Comparison of ENCODE assay signal across 10 mouse cellular contexts in genomic region chr3:146769569-146769939, GRCm38 (mm10). TPM values are rescaled to one million over a fixed set of nuclear protein-coding genes. Genes with fewer than 3 reads are reported as not detected.
DNase-seq lines count a peak whose midpoint lies in the region; ATAC-seq lines count a peak whose summit lies in the region.
"Had no signal": no experiment of that assay in that cellular context is flagged by ENCODE, and none has a peak within 500 bp of the region (broad histone marks: within the 10 kb centered on the region; RNA-seq: fewer than 3 reads in every experiment).

No protein-coding gene starts in this region.

- H3K4me1 ChIP-seq in heart, embryonic 10.5 days, result peaks cover 42% of the 10 kb centered on the region
- H3K4me1 ChIP-seq in embryonic facial prominence, embryonic 10.5 days, result peaks cover 35% of the 10 kb centered on the region
- peaks cover 39% of the 10 kb centered on the region for H3K4me1 ChIP-seq in hindbrain, embryonic 13.5 days (replicated peaks)
- H3K4me1 ChIP-seq in midbrain, embryonic 14.5 days (ENCODE audit: control insufficient read depth, insufficient read depth, low read length), result peaks cover 23% of the 10 kb centered on the region

- no peaks in the 10 kb centered on the region for H3K27me3 ChIP-seq in heart, embryonic 10.5 days (ENCODE audit: insufficient read depth, poor library complexity, severe bottlenecking)
- H3K27me3 ChIP-seq in embryonic facial prominence, embryonic 10.5 days (replicated peaks; ENCODE audit: low read depth, poor library complexity, severe bottlenecking), result no peaks in the 10 kb centered on the region
- no peaks in the 10 kb centered on the region for H3K27me3 ChIP-seq in hindbrain, embryonic 13.5 days
- no peaks in the 10 kb centered on the region for H3K27me3 ChIP-seq in midbrain, embryonic 14.5 days (ENCODE audit: control insufficient read depth, insufficient read depth, low read length)
- H3K27me3 ChIP-seq: limb, embryonic 15.5 days had no signal

- no peaks in the 10 kb centered on the region for H3K9me3 ChIP-seq in heart, embryonic 10.5 days
- H3K9me3 ChIP-seq in embryonic facial prominence, embryonic 10.5 days, result no peaks in the 10 kb centered on the region
- no peaks in the 10 kb centered on the region for H3K9me3 ChIP-seq in hindbrain, embryonic 13.5 days
- no peaks in the 10 kb centered on the region for H3K9me3 ChIP-seq in midbrain, embryonic 14.5 days (ENCODE audit: control insufficient read depth, low read length)
- H3K9me3 ChIP-seq: limb, embryonic 15.5 days had no signal

- H3K4me3 ChIP-seq in heart, embryonic 10.5 days, result peak overlapping the region; percentile 53
- peak overlapping the region; percentile 33 for H3K4me3 ChIP-seq in embryonic facial prominence, embryonic 10.5 days
- H3K4me3 ChIP-seq in hindbrain, embryonic 13.5 days, result peak overlapping the region; percentile 47
- peak overlapping the region; percentile 43 for H3K4me3 ChIP-seq in midbrain, embryonic 14.5 days (replicated peaks; ENCODE audit: low read depth, low read length)
- H3K4me3 ChIP-seq: limb, embryonic 15.5 days had no signal

- no peaks in the 10 kb centered on the region for H3K36me3 ChIP-seq in heart, embryonic 10.5 days
- peaks cover 8% of the 10 kb centered on the region for H3K36me3 ChIP-seq in embryonic facial prominence, embryonic 10.5 days (replicated peaks)
- peaks cover 3% of the 10 kb centered on the region; the same call in 1 of the 2 replicates for H3K36me3 ChIP-seq in hindbrain, embryonic 13.5 days
- H3K36me3 ChIP-seq in midbrain, embryonic 14.5 days (ENCODE audit: control insufficient read depth, insufficient read depth, low read length), result no peaks in the 10 kb centered on the region
- H3K36me3 ChIP-seq: limb, embryonic 15.5 days had no signal

- WGBS in heart, embryonic 10.5 days, result 28% methylated on average over 2 of the region's 2 CpGs
- WGBS in embryonic facial prominence, embryonic 10.5 days, result 32% methylated on average over 2 of the region's 2 CpGs
- WGBS in hindbrain, embryonic 13.5 days, result 6% methylated on average over 2 of the region's 2 CpGs
- WGBS in midbrain, embryonic 14.5 days, result 4% methylated on average over 2 of the region's 2 CpGs

- no peak for DNase-seq in heart, embryonic 10.5 days (ENCODE audit: low spot score)
- no peak for DNase-seq in heart, adult 11 months
- DNase-seq in embryonic facial prominence, embryonic 10.5 days (ENCODE audit: low spot score), result no peak
- DNase-seq in midbrain, embryonic 14.5 days, result no peak
- no peak for DNase-seq in urinary bladder, postnatal 14 days (ENCODE audit: low spot score)
- DNase-seq in kidney, adult 9 months, result no peak
- no peak for DNase-seq in ovary, postnatal 10 days (ENCODE audit: low spot score)
- DNase-seq: kidney, postnatal 36 days had no signal

- H3K27ac ChIP-seq in heart, embryonic 10.5 days, result peak overlapping the region; percentile 63; the same call in 1 of the 2 replicates
- H3K27ac ChIP-seq in embryonic facial prominence, embryonic 10.5 days (replicated peaks), result no peak overlapping the region
- H3K27ac ChIP-seq in hindbrain, embryonic 13.5 days, result peak overlapping the region; percentile 96
- peak overlapping the region; percentile 95 for H3K27ac ChIP-seq in midbrain, embryonic 14.5 days (replicated peaks; ENCODE audit: low read depth, low read length)
- H3K27ac ChIP-seq: limb, embryonic 15.5 days had no signal

- peak; percentile 64 for ATAC-seq in hindbrain, embryonic 13.5 days (ENCODE audit: low FRiP score)
- no peak for ATAC-seq in midbrain, embryonic 14.5 days (ENCODE audit: low FRiP score, low TSS enrichment)

- H3K9ac ChIP-seq in hindbrain, embryonic 13.5 days, result peak overlapping the region; percentile 74
- peak overlapping the region; percentile 76 for H3K9ac ChIP-seq in midbrain, embryonic 14.5 days (replicated peaks; ENCODE audit: low read length)
- H3K9ac ChIP-seq: limb, embryonic 15.5 days had no signal

- peak overlapping the region; percentile 60 for H3K4me2 ChIP-seq in hindbrain, embryonic 13.5 days
- peak overlapping the region; percentile 63 for H3K4me2 ChIP-seq in midbrain, embryonic 14.5 days (ENCODE audit: low read length)
- H3K4me2 ChIP-seq: limb, embryonic 15.5 days had no signal

RNA-seq across cellular contexts. Expression of gene Prkacb, which starts 43.2 kb away (rescaled TPM):
- 50.0 and 52.9 TPM in 2 replicates for polyA plus RNA-seq in heart, embryonic 10.5 days (2016; fragmentation: Nextera tagmentation; extraction: Ambion mirVana)
- 64.3 and 67.6 TPM in 2 replicates for polyA plus RNA-seq in embryonic facial prominence, embryonic 10.5 days (2016; fragmentation: Nextera tagmentation; extraction: Ambion mirVana)
- 133 and 140 TPM in 2 replicates for polyA plus RNA-seq in hindbrain, embryonic 13.5 days (2015; fragmentation: Nextera tagmentation; extraction: Ambion mirVana)
- polyA plus RNA-seq in midbrain, embryonic 14.5 days (2014; fragmentation: Nextera tagmentation; extraction: Ambion mirVana), result 143 and 186 TPM in 2 replicates
